Mouse (Mus musculus) bone marrow, adult 2 months (tissue): ENCODE measurements at regions not wholly inside any gene's neighbourhood (a gene's known extent, or its start where the extent isn't known, plus 50 kb on each side); places are given as distances from the start of the nearest gene placed in this dataset.

Experiments used
- CTCF ChIP-seq: fragments of 200-500 bp; IDR thresholded peaks from 2 replicates; pipeline ENCODE4 v1.5.1; 2011; ENCODE audit warnings: low read length, control low read depth; ENCODE audit not compliant: control insufficient read depth, insufficient read depth
- POLR2A ChIP-seq: fragments of 200-500 bp; IDR thresholded peaks from 2 replicates; pipeline ENCODE4 v1.6.1; 2011; ENCODE audit warnings: low read depth, mild to moderate bottlenecking, control low read depth, low read length, borderline replicate concordance; ENCODE audit not compliant: control insufficient read depth

GRCm38 (mm10) chr8:8274987-8275386 lies 386.1 kb downstream of the Efnb2 start:
- no peak for TF ChIP-seq CTCF
- no peak for TF ChIP-seq POLR2A
